Mouse (Mus musculus) kidney, embryonic 15.5 days (tissue): Measurements from ENCODE around the gene Vegfa. TPM values are rescaled to one million over a fixed set of nuclear protein-coding genes. Genes with fewer than 3 reads are reported as not detected.
A peak's percentile ranks its signal among the peaks of the same experiment; 100 is the strongest.

Source experiments
- ATAC-seq: fragments of 200-750 bp; cut with Nextera tagmentation; replicated peaks from 2 replicates; pipeline ENCODE4 v1.8.0; 2017; ENCODE audit warnings: moderate TSS enrichment; ENCODE audit not compliant: low FRiP score
- H3K27ac ChIP-seq: fragments of 300-500 bp; sonication (generic); 2 replicates; pipeline ENCODE4 v1.5.1; 2015; ENCODE audit warnings: mild to moderate bottlenecking, inconsistent platforms
- H3K27me3 ChIP-seq: fragments of 300-500 bp; sonication (generic); 2 replicates; pipeline ENCODE4 v1.6.1; 2015; ENCODE audit warnings: inconsistent platforms
- H3K36me3 ChIP-seq: fragments of 300-500 bp; sonication (generic); 2 replicates; pipeline ENCODE4 v1.6.1; 2015; ENCODE audit warnings: inconsistent platforms
- H3K4me1 ChIP-seq: fragments of 300-500 bp; sonication (generic); 2 replicates; pipeline ENCODE4 v1.6.1; 2015; ENCODE audit warnings: inconsistent platforms
- H3K4me2 ChIP-seq: fragments of 300-500 bp; sonication (generic); 2 replicates; pipeline ENCODE4 v1.6.1; 2015; ENCODE audit warnings: moderate library complexity, mild to moderate bottlenecking, inconsistent platforms
- H3K4me3 ChIP-seq: fragments of 300-500 bp; sonication (generic); replicated peaks from 2 replicates; pipeline ENCODE4 v1.5.1; 2015; ENCODE audit warnings: mild to moderate bottlenecking, inconsistent platforms
- H3K9ac ChIP-seq: fragments of 300-500 bp; sonication (generic); 2 replicates; pipeline ENCODE4 v1.6.1; 2015; ENCODE audit warnings: mild to moderate bottlenecking, inconsistent platforms
- H3K9me3 ChIP-seq: fragments of 300-500 bp; sonication (generic); replicated peaks from 2 replicates; pipeline ENCODE4 v1.6.1; 2016; ENCODE audit warnings: inconsistent platforms
- WGBS: fragments of 180-500 bp; shearing (Covaris S2); methylation state at CpG from one replicate; pipeline ENCODE4 v1.1.7; 2015; ENCODE audit warnings: mixed read lengths; 5-methylcytosine and 5-hydroxymethylcytosine counted together
- polyA plus RNA-seq: library from polyadenylated mRNA; unstranded; fragments of >200 nt; fragmentation: Nextera tagmentation; extraction: Ambion mirVana; gene quantifications from 2 replicates; pipeline ENCODE4 v1.2.1, GENCODE M21; 2015

Vegfa gene
- polyA plus RNA-seq, 1 experiment from 2014 or later: 6.6 TPM

DNA sequence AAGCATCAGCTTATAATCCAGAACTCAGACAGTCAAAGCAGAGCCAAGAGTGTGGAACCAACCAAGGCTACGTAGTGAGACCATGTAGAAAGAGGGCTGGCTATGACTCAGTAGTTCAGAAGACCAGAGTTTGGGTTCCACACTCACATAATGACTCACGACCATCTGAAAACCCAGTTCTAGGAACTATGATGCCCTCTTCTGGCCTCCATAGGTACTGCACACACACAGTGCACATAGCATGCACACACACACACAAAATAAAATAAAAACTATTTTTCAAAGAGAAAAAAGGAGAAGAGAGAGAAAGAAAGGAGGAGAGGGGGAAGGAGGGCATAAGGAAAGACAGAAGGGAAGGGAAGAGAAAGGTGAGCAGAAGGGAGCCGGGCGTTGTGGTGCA, 16.0 kb upstream of the Vegfa start:
- Histone ChIP-seq H3K9ac (no peak overlapping the region), H3K27me3 (no peaks in the 10 kb centered on the region), H3K4me1 (peaks cover 33% of the 10 kb centered on the region), H3K36me3 (no peaks in the 10 kb centered on the region), H3K27ac (no peak overlapping the region), H3K9me3 (0 out of 2 replicates have a peak, but pooled peaks cover 4% of the 10 kb centered on the region), H3K4me3 (no peak overlapping the region), H3K4me2 (no peak overlapping the region)
- ATAC-seq: no peak
- WGBS: 97% methylated on average over 4 of the region's 4 CpGs

DNA sequence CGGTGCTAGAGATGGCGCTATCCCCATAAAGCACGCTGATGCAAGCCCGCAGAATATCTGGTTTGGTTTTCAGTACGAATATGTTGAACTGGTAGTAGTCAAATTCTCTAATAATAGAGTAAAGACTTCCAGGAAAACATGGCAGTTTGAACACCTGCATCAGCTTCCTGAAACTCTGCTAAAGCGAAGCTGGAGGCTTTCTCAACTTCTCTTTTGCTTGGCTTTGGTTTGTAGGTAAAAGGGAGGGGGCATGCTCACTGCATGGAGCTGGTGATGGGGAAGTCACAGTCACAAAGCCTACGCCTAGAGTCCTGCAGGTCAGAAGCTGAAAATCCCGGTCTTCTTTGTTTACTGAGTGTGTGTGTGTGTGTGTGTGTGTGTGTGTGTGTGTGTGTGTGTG, 13.6 kb upstream of the Vegfa start:
- Histone ChIP-seq H3K36me3 (no peaks in the 10 kb centered on the region), H3K27me3 (no peaks in the 10 kb centered on the region), H3K4me2 (no peak overlapping the region), H3K9me3 (0 out of 2 replicates have a peak, but pooled peaks cover 4% of the 10 kb centered on the region), H3K9ac (no peak overlapping the region), H3K27ac (no peak overlapping the region), H3K4me3 (no peak overlapping the region), H3K4me1 (peaks cover 21% of the 10 kb centered on the region)
- no peak for ATAC-seq
- 87% methylated on average over 8 of the region's 8 CpGs for WGBS

GRCm38 (mm10) chr17:46044953-46045352, 12.8 kb upstream of the Vegfa start:
- H3K4me3 ChIP-seq: no peak overlapping the region
- no peak overlapping the region for H3K4me2 ChIP-seq
- H3K27me3 ChIP-seq: no peaks in the 10 kb centered on the region
- H3K4me1 ChIP-seq: peaks cover 25% of the 10 kb centered on the region
- H3K9ac ChIP-seq: no peak overlapping the region
- H3K27ac ChIP-seq: no peak overlapping the region
- 0 out of 2 replicates have a peak, but pooled peaks cover 4% of the 10 kb centered on the region for H3K9me3 ChIP-seq
- H3K36me3 ChIP-seq: no peaks in the 10 kb centered on the region
- ATAC-seq: no peak
- 82% methylated on average over 5 of the region's 5 CpGs for whole genome bisulfite sequencing

GRCm38 (mm10) chr17:46042158-46042557, 10.0 kb upstream of the Vegfa start:
- no peak overlapping the region for H3K27ac ChIP-seq
- H3K9me3 ChIP-seq: no peaks in the 10 kb centered on the region
- no peak overlapping the region for H3K4me2 ChIP-seq
- H3K4me3 ChIP-seq: no peak overlapping the region
- H3K36me3 ChIP-seq: no peaks in the 10 kb centered on the region
- ATAC-seq: no peak
- peaks cover 29% of the 10 kb centered on the region for H3K4me1 ChIP-seq
- no peaks in the 10 kb centered on the region for H3K27me3 ChIP-seq
- no peak overlapping the region for H3K9ac ChIP-seq
- 88% methylated on average over 8 of the region's 8 CpGs for WGBS

DNA sequence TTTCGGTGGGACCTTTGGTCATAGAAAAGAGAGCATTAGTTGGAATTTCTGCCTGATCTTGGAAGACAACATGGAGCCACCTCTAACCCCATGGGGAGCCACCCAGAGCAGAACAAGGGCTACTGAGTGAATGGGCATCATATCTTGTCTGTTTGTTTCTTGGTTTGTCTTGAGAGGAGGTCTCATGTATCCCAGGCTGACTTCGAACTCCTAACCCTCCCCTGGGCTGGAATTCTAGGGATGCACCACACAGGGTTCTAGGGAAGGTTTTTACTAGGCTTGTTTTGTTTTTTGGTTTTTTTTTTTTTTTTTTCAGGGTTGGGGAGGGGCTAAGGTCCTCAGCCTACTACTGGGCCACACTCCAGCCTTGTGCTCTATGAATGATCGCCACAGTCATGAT, 9.5 kb upstream of the Vegfa start:
- Histone ChIP-seq H3K9me3 (no peaks in the 10 kb centered on the region), H3K36me3 (no peaks in the 10 kb centered on the region), H3K27me3 (no peaks in the 10 kb centered on the region), H3K9ac (no peak overlapping the region), H3K4me1 (peaks cover 29% of the 10 kb centered on the region), H3K4me3 (no peak overlapping the region), H3K27ac (no peak overlapping the region), H3K4me2 (no peak overlapping the region)
- 90% methylated on average over 3 of the region's 3 CpGs for WGBS
- no peak for ATAC-seq

DNA sequence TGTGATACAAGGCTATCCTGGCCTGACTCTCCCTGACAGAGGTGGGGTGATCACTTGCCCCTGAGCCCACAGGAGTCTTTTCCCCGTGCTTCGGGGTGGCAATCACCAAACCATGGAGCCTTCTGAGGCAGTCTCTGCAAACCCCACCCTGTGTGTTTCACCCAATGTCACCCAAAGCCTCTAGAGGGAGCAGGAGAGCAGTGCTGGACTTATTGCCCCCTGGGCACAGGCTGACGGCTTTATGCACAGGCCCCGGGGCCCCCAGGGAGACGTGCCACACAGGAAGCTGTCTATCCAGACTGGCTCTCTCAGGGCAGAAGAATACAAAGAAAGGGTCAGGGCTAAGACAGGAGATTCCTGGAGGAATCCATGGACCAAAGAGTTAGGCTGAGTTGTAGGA, 9.1 kb upstream of the Vegfa start:
- Histone ChIP-seq H3K4me1 (peaks cover 30% of the 10 kb centered on the region), H3K4me2 (no peak overlapping the region), H3K36me3 (no peaks in the 10 kb centered on the region), H3K9ac (no peak overlapping the region), H3K27me3 (no peaks in the 10 kb centered on the region), H3K27ac (no peak overlapping the region), H3K9me3 (no peaks in the 10 kb centered on the region), H3K4me3 (no peak overlapping the region)
- 64% methylated on average over 5 of the region's 5 CpGs for WGBS
- ATAC-seq: no peak

- 15% methylated on average over 6 of the region's 6 CpGs for WGBS
Measured at GRCm38 (mm10) chr17:46040561-46040960, 8.4 kb upstream of the Vegfa start.

GRCm38 (mm10) chr17:46038906-46039305, 6.7 kb upstream of the Vegfa start:
- no peak overlapping the region for H3K27ac ChIP-seq
- H3K4me3 ChIP-seq: no peak overlapping the region
- no peaks in the 10 kb centered on the region for H3K27me3 ChIP-seq
- peaks cover 36% of the 10 kb centered on the region for H3K4me1 ChIP-seq
- no peak overlapping the region for H3K9ac ChIP-seq
- no peaks in the 10 kb centered on the region for H3K9me3 ChIP-seq
- no peak overlapping the region for H3K4me2 ChIP-seq
- 32% methylated on average over 3 of the region's 3 CpGs for WGBS
- H3K36me3 ChIP-seq: no peaks in the 10 kb centered on the region
- ATAC-seq: no peak

More at GRCm38 (mm10) chr17:46040561-46040960, 8.4 kb upstream of the Vegfa start:
- Histone ChIP-seq H3K9me3 (no peaks in the 10 kb centered on the region), H3K27ac (no peak overlapping the region), H3K4me1 (peaks cover 32% of the 10 kb centered on the region), H3K36me3 (no peaks in the 10 kb centered on the region), H3K27me3 (no peaks in the 10 kb centered on the region), H3K4me3 (no peak overlapping the region), H3K9ac (no peak overlapping the region), H3K4me2 (no peak overlapping the region)
- ATAC-seq: no peak

GRCm38 (mm10) chr17:46036400-46036799, 4.2 kb upstream of the Vegfa start:
- Histone ChIP-seq H3K9ac (no peak overlapping the region), H3K27ac (no peak overlapping the region), H3K4me3 (no peak overlapping the region), H3K4me2 (no peak overlapping the region), H3K27me3 (no peaks in the 10 kb centered on the region), H3K36me3 (no peaks in the 10 kb centered on the region), H3K4me1 (peaks cover 53% of the 10 kb centered on the region), H3K9me3 (no peaks in the 10 kb centered on the region)
- ATAC-seq: no peak
- WGBS: 83% methylated on average over 6 of the region's 6 CpGs

DNA sequence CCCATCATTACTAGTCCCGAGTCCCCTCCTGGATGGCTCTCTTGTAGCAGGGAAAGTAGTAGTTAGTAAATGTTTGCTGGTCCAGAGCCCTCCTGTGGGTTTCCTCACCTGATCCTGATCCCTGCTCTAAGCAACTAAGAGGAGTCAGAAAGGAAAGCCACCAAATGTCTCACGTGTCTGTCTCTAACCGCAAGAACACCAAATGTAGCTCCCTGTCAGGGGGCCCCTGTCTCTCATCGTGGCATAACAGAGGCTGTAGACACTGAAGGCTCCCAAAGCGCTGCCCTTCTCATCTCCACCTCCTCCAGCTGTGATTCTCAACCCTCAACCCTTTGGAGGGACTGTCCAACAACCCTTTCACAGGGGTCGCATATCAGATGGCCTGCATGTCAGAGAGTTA, 1.9 kb upstream of the Vegfa start:
- H3K4me2 ChIP-seq: no peak overlapping the region
- no peak for ATAC-seq

DNA sequence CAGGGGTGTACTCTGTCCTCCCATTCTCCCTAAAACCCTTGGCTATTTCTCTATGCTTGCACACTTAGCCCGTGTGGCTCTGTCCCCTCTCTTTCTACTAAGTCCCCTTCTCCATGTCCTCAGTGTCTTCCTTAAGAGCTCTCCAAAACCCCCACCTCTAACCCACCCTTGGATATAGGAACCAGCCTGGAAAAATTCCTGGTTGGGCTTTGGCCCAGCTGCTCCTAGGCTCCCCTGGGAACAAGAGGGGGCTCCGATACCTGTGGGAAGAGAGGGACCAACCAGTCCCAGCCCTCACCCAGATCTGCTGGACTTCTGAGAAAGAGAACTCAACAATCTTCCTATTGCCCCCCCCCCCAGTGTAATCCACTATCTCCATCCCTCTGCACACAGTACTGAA, 1.4 kb upstream of the Vegfa start:
- WGBS: 28% methylated on average over 2 of the region's 2 CpGs
- Histone ChIP-seq H3K4me3 (no peak overlapping the region), H3K36me3 (no peaks in the 10 kb centered on the region), H3K27ac (peak overlapping the region; percentile 27; the same call in 1 of the 2 replicates), H3K9ac (peak overlapping the region; percentile 15; the same call in 1 of the 2 replicates), H3K4me1 (peaks cover 49% of the 10 kb centered on the region), H3K4me2 (peak overlapping the region; percentile 87), H3K27me3 (no peaks in the 10 kb centered on the region), H3K9me3 (no peaks in the 10 kb centered on the region)
- ATAC-seq: no peak

More for the DNA sequence above, 1.9 kb upstream of the Vegfa start:
- 0 out of 2 replicates have a peak overlapping the region, but pooled peaks have one; percentile 15 for H3K9ac ChIP-seq
- H3K4me3 ChIP-seq: no peak overlapping the region
- peaks cover 47% of the 10 kb centered on the region for H3K4me1 ChIP-seq
- 40% methylated on average over 6 of the region's 6 CpGs for WGBS
- no peaks in the 10 kb centered on the region for H3K9me3 ChIP-seq
- no peaks in the 10 kb centered on the region for H3K27me3 ChIP-seq
- no peak overlapping the region for H3K27ac ChIP-seq
- H3K36me3 ChIP-seq: no peaks in the 10 kb centered on the region

DNA sequence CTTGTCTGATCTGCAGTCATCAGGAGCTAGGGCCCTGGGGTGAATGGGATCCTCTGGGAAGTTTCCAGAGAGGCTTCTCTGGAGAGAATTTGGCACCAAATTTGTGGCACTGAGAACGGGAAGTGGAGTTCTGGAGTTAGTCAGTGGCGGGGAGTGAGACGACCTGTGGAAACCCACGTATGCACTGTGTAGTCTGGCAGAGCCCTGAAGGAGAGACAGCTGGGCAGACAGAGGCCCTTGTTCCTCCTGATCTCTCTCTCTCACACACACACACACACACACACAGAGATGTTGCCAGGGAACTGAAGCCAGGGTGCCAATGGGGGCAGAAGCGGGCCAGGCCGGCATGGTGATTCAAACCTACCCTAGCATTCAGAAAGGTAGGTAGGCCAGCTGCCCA, 953 bp upstream of the Vegfa start:
- peak overlapping the region; percentile 15; the same call in 1 of the 2 replicates for H3K9ac ChIP-seq
- no peak for ATAC-seq
- WGBS: 34% methylated on average over 6 of the region's 6 CpGs
- H3K9me3 ChIP-seq: no peaks in the 10 kb centered on the region
- peak overlapping the region; percentile 86; the same call in 1 of the 2 replicates for H3K4me3 ChIP-seq
- no peaks in the 10 kb centered on the region for H3K36me3 ChIP-seq
- H3K4me2 ChIP-seq: peak overlapping the region; percentile 87
- peaks cover 49% of the 10 kb centered on the region for H3K4me1 ChIP-seq
- H3K27me3 ChIP-seq: no peaks in the 10 kb centered on the region
- 0 out of 2 replicates have a peak overlapping the region, but pooled peaks have one; percentile 9 for H3K27ac ChIP-seq

DNA sequence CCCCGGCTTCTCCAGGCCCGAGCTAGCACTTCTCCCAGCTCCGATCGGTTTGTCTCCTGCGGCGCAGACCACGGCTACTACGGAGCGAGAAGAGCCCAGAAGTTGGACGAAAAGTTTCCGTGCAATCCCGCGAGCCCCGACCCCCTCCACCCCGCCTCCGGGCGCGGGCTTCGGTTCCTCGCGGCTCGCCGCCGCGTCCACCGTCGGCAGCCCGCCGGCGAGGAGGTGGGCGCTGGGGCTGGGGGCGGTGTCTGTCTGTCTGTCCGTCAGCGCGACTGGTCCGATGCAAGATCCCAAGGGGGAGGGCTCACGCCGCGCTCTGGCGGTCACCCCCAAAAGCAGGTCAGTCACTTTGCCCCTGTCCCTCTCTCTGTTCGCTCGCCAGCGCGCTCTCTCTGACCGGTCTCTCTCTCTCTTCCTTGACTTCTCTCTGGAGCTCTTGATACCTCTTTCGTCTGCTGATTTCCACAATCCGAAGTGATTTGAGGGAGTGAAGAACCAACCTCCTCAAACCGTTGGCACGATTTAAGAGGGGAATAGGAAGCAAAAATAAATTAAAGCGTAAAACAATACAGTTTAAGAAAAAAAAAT, 453 bp downstream of the Vegfa start:
- peak overlapping the region; percentile 86 for H3K4me3 ChIP-seq
- H3K9me3 ChIP-seq: no peaks in the 10 kb centered on the region
- peak overlapping the region; percentile 87 for H3K4me2 ChIP-seq
- WGBS: under 1% methylated on average over 50 of the region's 50 CpGs
- H3K9ac ChIP-seq: peak overlapping the region; percentile 82
- H3K4me1 ChIP-seq: peaks cover 56% of the 10 kb centered on the region
- ATAC-seq: no peak
- H3K27me3 ChIP-seq: no peaks in the 10 kb centered on the region
- peak overlapping the region; percentile 98 for H3K27ac ChIP-seq
- no peaks in the 10 kb centered on the region for H3K36me3 ChIP-seq
